Mouse (Mus musculus): ENCODE results near the gene Txk. TPM values are rescaled to one million over a fixed set of nuclear protein-coding genes. Genes with fewer than 3 reads are reported as not detected.
A peak's percentile ranks its signal among the peaks of the same experiment; 100 is the strongest.

Txk gene
- polyA plus RNA-seq, 1 experiment from 2014 or later, result 0.23 TPM

DNA sequence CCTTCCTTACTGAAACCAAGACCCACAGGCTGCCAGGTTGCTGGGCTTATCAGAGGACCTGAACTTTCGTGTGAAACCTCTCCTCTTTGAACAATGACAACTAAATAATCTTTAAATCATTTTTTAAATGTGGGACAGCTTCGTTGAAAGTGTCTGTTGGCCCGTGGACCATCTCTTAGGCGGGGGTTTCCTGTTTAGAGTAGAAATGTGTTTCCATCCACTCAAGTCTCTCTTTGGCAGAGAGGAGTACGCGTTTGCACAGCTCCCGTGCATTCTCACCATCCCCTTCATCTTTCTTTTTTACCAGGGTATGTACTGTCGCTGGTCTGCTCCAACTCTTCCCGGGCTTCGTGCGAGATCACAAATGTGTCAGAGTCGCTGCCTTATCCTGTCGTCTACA, 94.2 kb downstream of the Txk start:
- H3K9ac ChIP-seq, result no peak overlapping the region
- no peak for ATAC-seq (ENCODE audit: low FRiP score)

DNA sequence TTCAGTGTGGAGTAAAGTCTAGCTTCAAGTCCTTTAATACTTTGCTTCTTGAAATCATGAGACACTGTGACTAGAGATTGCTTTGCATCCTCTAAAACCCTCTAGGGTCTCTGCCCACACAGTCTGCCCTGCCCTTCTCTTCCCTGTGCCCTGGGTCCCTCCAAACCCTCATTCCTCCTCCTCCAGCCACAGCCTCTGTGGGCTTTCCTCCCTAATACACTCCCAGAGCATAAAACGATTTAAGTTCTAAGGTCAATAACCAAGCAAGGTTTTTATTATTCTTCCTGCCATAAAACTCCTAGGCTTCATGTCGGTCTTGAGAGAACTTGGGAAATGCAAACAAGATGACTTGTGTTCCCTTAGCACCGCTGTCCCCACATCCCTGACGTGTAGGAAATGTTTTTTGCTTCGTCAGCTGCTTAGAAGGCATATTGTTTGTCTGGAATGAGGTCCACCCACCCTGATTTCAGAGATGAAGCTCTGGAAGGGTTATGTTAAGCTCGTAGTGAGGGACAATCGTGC, 96.2 kb downstream of the Txk start:
- no peak overlapping the region for H3K4me3 ChIP-seq (replicated peaks; ENCODE audit: low read length)
- DNase-seq (ENCODE audit: low spot score), result no peak
- H3K4me2 ChIP-seq (replicated peaks), result no peak overlapping the region
- H3K9ac ChIP-seq, result no peak overlapping the region
- H3K4me1 ChIP-seq (replicated peaks; ENCODE audit: control insufficient read depth, insufficient read depth, low read length), result no peaks in the 10 kb centered on the region
- no peaks in the 10 kb centered on the region for H3K27me3 ChIP-seq (ENCODE audit: control insufficient read depth, insufficient read depth, low read length)
- 70% methylated on average over 7 of the region's 7 CpGs for WGBS
- H3K27ac ChIP-seq, result no peak overlapping the region
- no peak for ATAC-seq (ENCODE audit: low FRiP score)
- no peaks in the 10 kb centered on the region for H3K36me3 ChIP-seq (replicated peaks; ENCODE audit: control insufficient read depth, insufficient read depth)
- H3K9me3 ChIP-seq (ENCODE audit: control insufficient read depth, low read length), result no peaks in the 10 kb centered on the region

More for the DNA sequence above, 94.2 kb downstream of the Txk start:
- Histone ChIP-seq H3K4me1 (replicated peaks; ENCODE audit: control insufficient read depth, insufficient read depth, low read length) (no peaks in the 10 kb centered on the region), H3K4me3 (replicated peaks; ENCODE audit: low read length) (no peak overlapping the region), H3K27me3 (ENCODE audit: control insufficient read depth, insufficient read depth, low read length) (no peaks in the 10 kb centered on the region), H3K27ac (no peak overlapping the region), H3K36me3 (replicated peaks; ENCODE audit: control insufficient read depth, insufficient read depth) (no peaks in the 10 kb centered on the region), H3K9me3 (ENCODE audit: control insufficient read depth, low read length) (no peaks in the 10 kb centered on the region), H3K4me2 (replicated peaks) (no peak overlapping the region)
- no peak for DNase-seq (ENCODE audit: low spot score)
- WGBS, result 88% methylated on average over 13 of the region's 13 CpGs

DNA sequence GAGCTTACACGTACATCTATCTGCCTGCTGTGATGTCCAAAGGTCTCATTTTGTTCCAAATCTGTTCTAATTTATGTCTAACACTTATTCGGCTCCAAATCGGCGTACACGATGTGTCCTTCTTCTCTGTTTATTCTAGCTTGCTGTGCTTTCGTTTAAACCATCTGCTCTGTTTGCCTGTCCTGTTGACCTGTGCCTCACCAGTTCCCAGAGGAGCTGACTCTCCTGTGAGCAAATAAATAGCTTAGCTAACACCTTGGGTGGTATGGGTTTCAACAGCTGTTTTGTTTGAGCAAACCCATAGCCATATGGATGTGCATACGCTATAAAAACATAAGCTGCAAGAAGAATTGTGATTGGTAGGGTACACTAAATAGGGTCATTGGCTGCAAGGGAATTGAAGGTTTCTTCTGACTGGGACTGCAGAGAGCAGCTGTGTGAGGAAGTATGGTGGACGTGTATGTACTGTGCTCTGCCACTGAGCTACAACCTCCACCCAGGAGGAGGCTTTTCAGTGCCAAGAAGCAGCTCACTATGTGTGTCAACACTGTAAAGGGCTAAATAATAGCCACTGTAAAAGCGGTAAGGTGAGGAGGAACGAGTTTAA, 99.4 kb downstream of the Txk start:
- no peaks in the 10 kb centered on the region for H3K36me3 ChIP-seq (replicated peaks; ENCODE audit: control insufficient read depth, insufficient read depth)
- H3K27me3 ChIP-seq (ENCODE audit: control insufficient read depth, insufficient read depth, low read length), result peaks cover 14% of the 10 kb centered on the region
- no peak overlapping the region for H3K27ac ChIP-seq
- WGBS, result 66% methylated on average over 10 of the region's 10 CpGs
- no peaks in the 10 kb centered on the region for H3K9me3 ChIP-seq (ENCODE audit: control insufficient read depth, low read length)
- H3K4me1 ChIP-seq (replicated peaks; ENCODE audit: control insufficient read depth, insufficient read depth, low read length), result no peaks in the 10 kb centered on the region
- H3K4me2 ChIP-seq (replicated peaks), result no peak overlapping the region
- H3K9ac ChIP-seq, result no peak overlapping the region
- H3K4me3 ChIP-seq (replicated peaks; ENCODE audit: low read length), result no peak overlapping the region
- no peak for DNase-seq (ENCODE audit: low spot score)
- ATAC-seq (ENCODE audit: low FRiP score), result no peak

DNA sequence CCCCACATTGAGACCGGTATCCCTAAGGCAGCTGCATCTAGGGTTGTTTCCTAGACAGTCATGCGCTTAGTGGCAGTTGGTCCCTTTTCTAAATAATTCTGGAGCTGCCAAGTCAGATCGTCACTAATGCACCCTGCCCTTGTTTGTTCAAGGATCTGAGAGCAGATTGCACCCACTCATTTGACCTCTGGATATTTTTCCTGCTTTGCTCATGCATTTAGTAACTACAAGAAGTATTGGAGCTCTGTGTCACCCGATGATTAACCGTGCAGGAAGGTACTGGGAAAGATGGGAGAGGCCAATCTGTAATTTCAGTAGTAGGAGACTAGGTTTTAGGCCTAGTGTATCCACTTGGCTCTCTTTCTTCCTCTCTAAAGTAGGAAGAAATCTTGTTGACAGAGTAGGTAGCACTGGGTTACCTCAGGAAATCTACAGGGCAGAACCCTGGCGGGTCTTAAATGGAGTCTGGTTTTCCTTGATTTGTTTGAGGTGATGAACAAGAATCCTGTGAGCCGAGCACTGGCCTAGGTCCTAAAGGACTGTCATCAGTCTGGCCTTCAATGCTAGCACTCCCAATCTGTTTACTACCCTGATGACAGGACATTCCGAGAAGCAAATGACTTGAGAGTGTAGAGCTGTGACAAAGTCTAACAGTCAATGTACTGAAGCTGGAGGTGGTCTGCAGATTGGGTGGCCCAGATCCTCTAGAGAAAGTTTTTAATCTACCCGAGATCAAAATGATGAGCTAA, 103.4 kb downstream of the Txk start:
- no peak overlapping the region for H3K9ac ChIP-seq
- DNase-seq (ENCODE audit: low spot score) (no peak), ATAC-seq (ENCODE audit: low FRiP score) (no peak)
- H3K27ac ChIP-seq, result no peak overlapping the region
- no peaks in the 10 kb centered on the region for H3K9me3 ChIP-seq (ENCODE audit: control insufficient read depth, low read length)
- H3K4me3 ChIP-seq (replicated peaks; ENCODE audit: low read length), result no peak overlapping the region
- no peak overlapping the region for H3K4me2 ChIP-seq (replicated peaks)
- WGBS, result 88% methylated on average over 9 of the region's 9 CpGs
- H3K27me3 ChIP-seq (ENCODE audit: control insufficient read depth, insufficient read depth, low read length), result peaks cover 24% of the 10 kb centered on the region
- no peaks in the 10 kb centered on the region for H3K4me1 ChIP-seq (replicated peaks; ENCODE audit: control insufficient read depth, insufficient read depth, low read length)
- no peaks in the 10 kb centered on the region for H3K36me3 ChIP-seq (replicated peaks; ENCODE audit: control insufficient read depth, insufficient read depth)

DNA sequence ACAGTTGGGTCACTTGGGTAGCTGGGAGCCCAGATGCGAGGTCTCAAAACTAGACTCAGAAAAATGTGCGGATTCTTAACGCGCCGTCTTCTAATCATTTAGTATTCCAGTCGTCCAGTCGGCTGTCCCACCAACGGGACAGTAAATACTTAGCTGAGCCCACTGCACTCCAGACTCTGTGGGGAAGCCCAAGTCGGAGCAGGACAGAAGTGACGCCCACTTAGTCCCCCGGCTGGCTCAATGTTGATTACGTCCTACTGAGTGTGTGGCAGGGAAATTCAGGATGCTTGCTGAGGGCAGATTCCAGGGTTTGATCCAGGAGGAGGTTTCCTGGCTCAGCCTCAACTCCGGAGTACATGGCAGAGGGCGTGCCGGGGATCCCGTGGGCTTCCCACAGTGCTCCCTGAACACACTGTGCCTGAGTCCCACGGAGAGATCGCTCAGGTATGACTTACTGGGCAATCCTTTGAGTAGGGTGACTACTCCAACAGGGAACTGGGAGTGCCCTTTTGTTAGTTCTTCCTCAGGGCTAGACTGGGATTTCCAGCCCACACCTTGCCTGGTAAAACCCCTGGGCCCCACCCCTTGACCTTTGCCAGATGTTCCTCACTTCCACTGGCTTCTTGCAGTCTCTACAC, 104.5 kb downstream of the Txk start:
- H3K4me2 ChIP-seq (replicated peaks), result peak overlapping the region; percentile 78
- no peaks in the 10 kb centered on the region for H3K4me1 ChIP-seq (replicated peaks; ENCODE audit: control insufficient read depth, insufficient read depth, low read length)
- H3K27me3 ChIP-seq (ENCODE audit: control insufficient read depth, insufficient read depth, low read length), result peaks cover 24% of the 10 kb centered on the region
- no peaks in the 10 kb centered on the region for H3K36me3 ChIP-seq (replicated peaks; ENCODE audit: control insufficient read depth, insufficient read depth)
- H3K9ac ChIP-seq, result peak overlapping the region; percentile 25; the same call in 1 of the 2 replicates
- no peak overlapping the region for H3K27ac ChIP-seq
- ATAC-seq (ENCODE audit: low FRiP score), result peak; percentile 63
- WGBS, result 9% methylated on average over 18 of the region's 18 CpGs
- H3K9me3 ChIP-seq (ENCODE audit: control insufficient read depth, low read length), result no peaks in the 10 kb centered on the region
- DNase-seq (ENCODE audit: low spot score), result no peak
- peak overlapping the region; percentile 39 for H3K4me3 ChIP-seq (replicated peaks; ENCODE audit: low read length)

DNA sequence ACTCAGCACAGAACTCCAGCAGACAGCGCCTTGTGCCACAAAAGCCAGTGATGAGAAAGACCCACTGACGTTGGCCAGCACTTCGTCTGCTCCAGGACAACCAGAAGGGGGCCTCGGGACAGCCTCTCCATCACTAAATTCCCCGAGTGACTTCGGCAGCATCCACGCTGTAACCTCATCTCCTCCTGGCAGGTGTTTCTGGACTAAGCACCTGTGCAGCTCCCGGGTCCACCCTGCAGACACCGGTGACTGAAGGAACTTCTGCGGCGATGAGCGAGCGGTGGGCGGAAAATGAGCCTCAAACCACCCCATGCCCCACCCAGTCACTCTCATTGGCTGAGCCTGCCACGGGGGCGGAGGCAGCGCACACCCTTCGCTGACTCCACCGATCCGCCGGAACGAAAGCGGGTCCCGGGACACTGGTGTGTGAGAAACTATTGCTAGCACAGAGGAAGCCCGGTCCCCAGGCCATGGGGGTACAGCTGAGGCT, 105.1 kb downstream of the Txk start, which contains the start of gene Nipal1:
Nipal1 (plus strand) TSS at position 378 of the 490 bp plus-strand sequence.
- WGBS, result under 1% methylated on average over 25 of the region's 25 CpGs
- no peaks in the 10 kb centered on the region for H3K4me1 ChIP-seq (replicated peaks; ENCODE audit: control insufficient read depth, insufficient read depth, low read length)
- H3K4me2 ChIP-seq (replicated peaks), result peak within 1 kb of the TSS; percentile 78
- peak within 1 kb of the TSS; percentile 39 for H3K4me3 ChIP-seq (replicated peaks; ENCODE audit: low read length)
- no peaks in the 10 kb centered on the region for H3K9me3 ChIP-seq (ENCODE audit: control insufficient read depth, low read length)
- no peak within 1 kb of the TSS for H3K27ac ChIP-seq
- peak; percentile 93 for ATAC-seq (ENCODE audit: low FRiP score)
- H3K9ac ChIP-seq, result peak within 1 kb of the TSS; percentile 25; the same call in 1 of the 2 replicates
- no peaks in the 10 kb centered on the region for H3K36me3 ChIP-seq (replicated peaks; ENCODE audit: control insufficient read depth, insufficient read depth)
- peak; percentile 46 for DNase-seq (ENCODE audit: low spot score)
- H3K27me3 ChIP-seq (ENCODE audit: control insufficient read depth, insufficient read depth, low read length), result peaks cover 24% of the 10 kb centered on the region

DNA sequence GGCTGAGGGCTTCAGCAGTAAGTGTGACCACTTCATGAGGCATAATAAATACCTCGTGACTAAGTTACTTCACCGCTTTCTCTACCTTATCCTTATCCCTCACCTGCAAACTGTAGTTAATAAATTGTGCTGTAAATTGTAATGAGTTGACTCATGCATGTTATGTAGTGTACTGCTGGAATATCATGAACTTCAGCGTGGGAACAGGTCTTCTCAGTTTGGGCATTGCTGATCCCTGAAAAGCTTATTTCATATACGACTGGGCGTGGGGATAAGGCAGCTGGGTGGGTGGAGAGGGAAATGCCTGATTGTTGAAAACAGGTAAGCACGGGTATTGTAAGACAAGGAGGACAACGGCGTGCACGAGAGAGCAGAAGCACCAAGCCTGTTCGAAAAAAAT, 105.6 kb downstream of the Txk start:
- H3K4me3 ChIP-seq (replicated peaks; ENCODE audit: low read length), result peak overlapping the region; percentile 39
- no peak overlapping the region for H3K27ac ChIP-seq
- DNase-seq (ENCODE audit: low spot score), result no peak
- peaks cover 24% of the 10 kb centered on the region for H3K27me3 ChIP-seq (ENCODE audit: control insufficient read depth, insufficient read depth, low read length)
- no peak; the same call in 1 of the 2 replicates for ATAC-seq (ENCODE audit: low FRiP score)
- H3K4me2 ChIP-seq (replicated peaks), result peak overlapping the region; percentile 78
- no peaks in the 10 kb centered on the region for H3K36me3 ChIP-seq (replicated peaks; ENCODE audit: control insufficient read depth, insufficient read depth)
- 26% methylated on average over 10 of the region's 10 CpGs for WGBS
- no peaks in the 10 kb centered on the region for H3K9me3 ChIP-seq (ENCODE audit: control insufficient read depth, low read length)
- H3K4me1 ChIP-seq (replicated peaks; ENCODE audit: control insufficient read depth, insufficient read depth, low read length), result no peaks in the 10 kb centered on the region
- H3K9ac ChIP-seq, result 0 out of 2 replicates have a peak overlapping the region, but pooled peaks have one; percentile 25

DNA sequence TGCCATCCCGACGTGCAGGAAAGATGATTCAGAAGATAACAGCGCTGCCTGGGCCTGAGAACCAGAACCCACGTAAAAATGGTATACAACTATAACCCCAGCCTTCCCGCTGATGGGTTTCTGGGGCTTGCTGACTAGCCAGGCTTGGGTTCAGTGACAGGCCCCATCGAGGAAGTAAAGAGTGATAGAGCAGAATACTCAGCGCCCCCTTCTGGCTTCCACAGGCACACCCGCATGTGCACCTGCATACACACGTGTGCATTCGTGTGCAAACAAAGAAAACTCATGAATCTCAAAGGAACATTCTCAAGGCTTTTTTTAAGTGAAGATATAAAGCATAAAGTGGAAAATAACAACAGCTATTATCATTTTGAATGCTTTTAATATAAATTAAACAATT, 106.4 kb downstream of the Txk start:
- peaks cover 24% of the 10 kb centered on the region for H3K27me3 ChIP-seq (ENCODE audit: control insufficient read depth, insufficient read depth, low read length)
- DNase-seq (ENCODE audit: low spot score), result no peak
- H3K4me1 ChIP-seq (replicated peaks; ENCODE audit: control insufficient read depth, insufficient read depth, low read length), result no peaks in the 10 kb centered on the region
- 41% methylated on average over 10 of the region's 10 CpGs for WGBS
- no peak overlapping the region for H3K4me3 ChIP-seq (replicated peaks; ENCODE audit: low read length)
- H3K36me3 ChIP-seq (replicated peaks; ENCODE audit: control insufficient read depth, insufficient read depth), result no peaks in the 10 kb centered on the region
- H3K27ac ChIP-seq, result no peak overlapping the region
- no peak overlapping the region for H3K4me2 ChIP-seq (replicated peaks)
- H3K9ac ChIP-seq, result no peak overlapping the region
- no peak for ATAC-seq (ENCODE audit: low FRiP score)
- H3K9me3 ChIP-seq (ENCODE audit: control insufficient read depth, low read length), result no peaks in the 10 kb centered on the region

All from hindbrain, embryonic 14.5 days (tissue).